Mouse (Mus musculus) urinary bladder, postnatal 10 days (tissue): ENCODE data around the gene Rimklb.

Source experiments
- DNase-seq: peaks from one replicate; pipeline ENCODE4 v3.0.0; 2022; ENCODE audit warnings: low spot score

Gene Rimklb

GRCm38 (mm10) chr6:122417015-122417414 lies 81.5 kb downstream of the Rimklb start:
- DNase-seq: no peak

GRCm38 (mm10) chr6:122416347-122416746 lies 82.2 kb downstream of the Rimklb start:
- DNase-seq: no peak

DNA sequence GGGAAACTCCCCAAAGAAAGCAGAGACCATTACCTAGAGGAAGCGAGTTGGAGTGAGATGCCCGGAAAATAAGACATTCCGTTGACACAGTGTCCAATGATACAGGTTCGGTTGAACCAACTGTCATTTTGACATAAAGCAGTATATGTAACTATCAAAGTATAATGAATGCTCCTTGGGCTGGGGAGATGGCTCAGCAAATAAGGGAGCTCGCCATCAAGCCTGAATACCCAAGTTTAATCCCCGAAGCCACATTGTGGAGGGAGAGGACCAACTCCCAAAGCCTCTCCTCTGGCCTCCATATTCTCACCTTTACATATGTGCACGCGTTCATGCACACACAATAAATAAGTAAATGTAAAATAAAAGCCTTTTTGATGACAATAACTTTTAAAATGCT lies 87.3 kb downstream of the Rimklb start:
- DNase-seq: no peak

DNA sequence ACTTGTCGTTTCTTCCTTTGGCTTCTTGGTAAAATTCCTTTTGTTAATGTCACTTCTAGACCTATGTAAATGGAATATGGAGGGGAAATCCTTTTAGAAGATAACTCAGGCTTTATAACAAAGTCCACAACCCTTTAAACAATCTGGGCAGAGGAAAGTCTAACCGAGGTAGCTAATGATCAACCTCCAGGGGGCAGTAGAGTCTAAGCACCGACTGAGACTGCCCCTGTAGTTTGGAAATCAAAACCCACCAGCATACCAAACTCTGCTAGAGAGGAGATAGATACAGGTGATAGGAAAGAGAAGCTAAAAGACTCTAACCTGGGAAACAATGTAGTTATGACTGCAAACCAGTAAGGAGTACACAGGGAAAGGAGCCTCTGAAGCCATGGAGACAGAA lies 96.3 kb downstream of the Rimklb start:
- no peak for DNase-seq

DNA sequence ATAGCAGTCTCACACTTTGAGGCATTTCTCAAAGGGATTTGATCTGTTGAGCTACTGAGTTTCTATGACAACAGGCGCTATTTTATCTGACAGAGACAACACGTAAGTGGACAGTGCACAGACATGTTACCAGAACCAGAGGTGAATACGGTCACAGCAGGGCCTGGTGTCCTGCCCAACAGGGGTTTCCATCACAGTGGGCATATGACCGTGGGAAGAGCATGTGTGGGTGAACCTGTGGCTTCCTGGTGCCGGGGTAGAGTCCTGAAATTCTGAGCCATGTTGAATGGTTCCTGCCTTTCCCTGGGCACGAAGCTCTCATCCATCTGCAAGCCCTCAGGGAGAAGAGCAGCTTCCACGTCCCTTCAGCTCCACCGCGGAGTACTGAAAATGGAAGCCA lies 98.3 kb downstream of the Rimklb start:
- DNase-seq: no peak
